Mouse (Mus musculus) cortical plate, adult 2 months (tissue): Measurements from ENCODE around the gene Prss34.

Source experiments
- CTCF ChIP-seq: fragments of 200-500 bp; IDR thresholded peaks from 2 replicates; pipeline ENCODE4 v1.5.1; 2011; ENCODE audit warnings: mild to moderate bottlenecking, control low read depth, low read length; ENCODE audit not compliant: insufficient read depth; ENCODE audit errors: extremely low read depth
- POLR2A ChIP-seq: fragments of 200-500 bp; IDR thresholded peaks from 2 replicates; pipeline ENCODE4 v1.6.1; 2011; ENCODE audit warnings: mild to moderate bottlenecking, low read length, control low read depth; ENCODE audit not compliant: insufficient read depth; ENCODE audit errors: extremely low read depth

- TF ChIP-seq CTCF (no peak), POLR2A (no peak)
Observed at GRCm38 (mm10) chr17:25270795-25271335, 27.3 kb upstream of the Prss34 start.
